Mouse (Mus musculus) E14TG2a.4 (cell line): ENCODE measurements around the gene Tmem104.

ENCODE experiments used
- CTCF ChIP-seq: conservative IDR thresholded peaks from 2 replicates; pipeline ENCODE4 v1.5.1; 2014; ENCODE audit warnings: low read length
- NANOG ChIP-seq: IDR thresholded peaks from 2 replicates; pipeline ENCODE4 v1.6.1; 2014; ENCODE audit warnings: borderline replicate concordance, low read length, mixed read lengths

- TF ChIP-seq CTCF (no peak), NANOG (no peak)
Observed at GRCm38 (mm10) chr11:115194693-115195092, 7.4 kb downstream of the Tmem104 start.
